In genomic region chr11:3537711-3538110, GRCm38 (mm10) we compare ENCODE assay signal across 8 mouse cellular contexts. TPM values are rescaled to one million over a fixed set of nuclear protein-coding genes. Genes with fewer than 3 reads are reported as not detected.
DNase-seq lines count a peak whose midpoint lies in the region; ATAC-seq and TF ChIP-seq lines count a peak whose summit lies in the region.

No protein-coding gene starts in this region.

- peaks cover 24% of the 10 kb centered on the region for H3K36me3 ChIP-seq in heart, embryonic 10.5 days
- peaks cover 8% of the 10 kb centered on the region for H3K36me3 ChIP-seq in embryonic facial prominence, embryonic 12.5 days
- no peaks in the 10 kb centered on the region for H3K36me3 ChIP-seq in hindbrain, postnatal 0 days (ENCODE audit: insufficient read depth, low read length)
- H3K36me3 ChIP-seq in midbrain, embryonic 15.5 days (replicated peaks), result no peaks in the 10 kb centered on the region

- no peak for DNase-seq in heart, embryonic 10.5 days (ENCODE audit: low spot score)
- DNase-seq in heart, adult 9 months (ENCODE audit: low spot score in 2 of 2), result no peak
- no peak for DNase-seq in hindbrain, postnatal 0 days (ENCODE audit: low spot score)
- DNase-seq in layer of hippocampus, adult 8-10 months (ENCODE audit: low spot score in 2 of 2), result no peak
- DNase-seq in T-cell, adult 2 months (ENCODE audit: low spot score), result no peak
- no peak for DNase-seq in MN1 (ENCODE audit: low spot score)

- H3K4me1 ChIP-seq in heart, embryonic 10.5 days, result peaks cover 44% of the 10 kb centered on the region
- H3K4me1 ChIP-seq in embryonic facial prominence, embryonic 12.5 days, result peaks cover 25% of the 10 kb centered on the region
- peaks cover 3% of the 10 kb centered on the region; the same call in 1 of the 2 replicates for H3K4me1 ChIP-seq in hindbrain, postnatal 0 days (ENCODE audit: insufficient read depth, low read length)
- peaks cover 20% of the 10 kb centered on the region; the same call in 1 of the 2 replicates for H3K4me1 ChIP-seq in midbrain, embryonic 15.5 days

- WGBS in heart, embryonic 10.5 days, result 82% methylated on average over 3 of the region's 3 CpGs
- WGBS in embryonic facial prominence, embryonic 12.5 days, result 87% methylated on average over 3 of the region's 3 CpGs
- WGBS in hindbrain, postnatal 0 days, result 91% methylated on average over 3 of the region's 3 CpGs
- WGBS in midbrain, embryonic 15.5 days, result 88% methylated on average over 3 of the region's 3 CpGs

- no peaks in the 10 kb centered on the region for H3K9me3 ChIP-seq in heart, embryonic 10.5 days
- H3K9me3 ChIP-seq in embryonic facial prominence, embryonic 12.5 days, result no peaks in the 10 kb centered on the region
- no peaks in the 10 kb centered on the region for H3K9me3 ChIP-seq in hindbrain, postnatal 0 days (ENCODE audit: low read length)
- H3K9me3 ChIP-seq in midbrain, embryonic 15.5 days, result no peaks in the 10 kb centered on the region

- no peak for TF ChIP-seq CTCF in hindbrain, postnatal 0 days (IDR thresholded peaks at IDR 0.05; ENCODE audit: low read depth)

- H3K27ac ChIP-seq in heart, embryonic 10.5 days, result peak overlapping the region; percentile 92; the same call in 1 of the 2 replicates
- H3K27ac ChIP-seq in embryonic facial prominence, embryonic 12.5 days, result no peak overlapping the region
- H3K27ac ChIP-seq in hindbrain, postnatal 0 days, result no peak overlapping the region
- no peak overlapping the region for H3K27ac ChIP-seq in midbrain, embryonic 15.5 days

- ATAC-seq in embryonic facial prominence, embryonic 12.5 days (ENCODE audit: insufficient number of reproducible peaks, insufficient read depth, low FRiP score, low TSS enrichment), result no peak
- no peak for ATAC-seq in hindbrain, postnatal 0 days
- ATAC-seq in midbrain, embryonic 15.5 days (replicated peaks), result no peak

- no peak overlapping the region for H3K9ac ChIP-seq in embryonic facial prominence, embryonic 12.5 days
- H3K9ac ChIP-seq in hindbrain, postnatal 0 days (replicated peaks; ENCODE audit: low read length), result no peak overlapping the region
- no peak overlapping the region for H3K9ac ChIP-seq in midbrain, embryonic 15.5 days

- peak overlapping the region; percentile 60 for H3K4me2 ChIP-seq in embryonic facial prominence, embryonic 12.5 days (replicated peaks)
- peak overlapping the region; percentile 97; the same call in 1 of the 2 replicates for H3K4me2 ChIP-seq in hindbrain, postnatal 0 days (ENCODE audit: low read depth, low read length)
- peak overlapping the region; percentile 69 for H3K4me2 ChIP-seq in midbrain, embryonic 15.5 days

- H3K4me3 ChIP-seq in heart, embryonic 10.5 days, result peak overlapping the region; percentile 78
- peak overlapping the region; percentile 50; the same call in 1 of the 2 replicates for H3K4me3 ChIP-seq in embryonic facial prominence, embryonic 12.5 days
- no peak overlapping the region; the same call in 1 of the 2 replicates for H3K4me3 ChIP-seq in hindbrain, postnatal 0 days (ENCODE audit: low read length)
- H3K4me3 ChIP-seq in midbrain, embryonic 15.5 days, result no peak overlapping the region

- no peaks in the 10 kb centered on the region for H3K27me3 ChIP-seq in heart, embryonic 10.5 days (ENCODE audit: insufficient read depth, poor library complexity, severe bottlenecking)
- H3K27me3 ChIP-seq in embryonic facial prominence, embryonic 12.5 days, result no peaks in the 10 kb centered on the region
- H3K27me3 ChIP-seq in hindbrain, postnatal 0 days (ENCODE audit: insufficient read depth, low read length), result no peaks in the 10 kb centered on the region
- H3K27me3 ChIP-seq in midbrain, embryonic 15.5 days (replicated peaks), result no peaks in the 10 kb centered on the region

RNA-seq across cellular contexts. Expression of gene Smtn, which starts 2.7 kb away (rescaled TPM):
- 69.5 and 91.2 TPM in 2 replicates for polyA plus RNA-seq in heart, embryonic 10.5 days (2016; fragmentation: Nextera tagmentation; extraction: Ambion mirVana)
- 51.0 and 55.7 TPM in 2 replicates for polyA plus RNA-seq in embryonic facial prominence, embryonic 12.5 days (2016; fragmentation: Nextera tagmentation; extraction: Ambion mirVana)
- 7.7 and 10.0 TPM in 2 replicates for total RNA-seq in hindbrain, postnatal 0 days (2014; rRNA removed)
- polyA plus RNA-seq in hindbrain, postnatal 0 days (2015; fragmentation: Nextera tagmentation; extraction: Ambion mirVana), result 10.7 and 12.8 TPM in 2 replicates
- polyA plus RNA-seq in midbrain, embryonic 15.5 days (2015; fragmentation: Nextera tagmentation; extraction: Ambion mirVana), result 16.0 and 17.9 TPM in 2 replicates
- total RNA-seq in layer of hippocampus, adult 8-10 months (2022), result 10 to 100 TPM in 1 of 4 experiments, 1 to 10 TPM in 3; 6.4 to 12.1 (median 8.3) TPM

RNA-seq across cellular contexts. Expression of gene Selenom, which starts 23.2 kb away (rescaled TPM):
- 66.3 and 87.5 TPM in 2 replicates for polyA plus RNA-seq in heart, embryonic 10.5 days (2016; fragmentation: Nextera tagmentation; extraction: Ambion mirVana)
- polyA plus RNA-seq in embryonic facial prominence, embryonic 12.5 days (2016; fragmentation: Nextera tagmentation; extraction: Ambion mirVana), result 102 and 110 TPM in 2 replicates
- total RNA-seq in hindbrain, postnatal 0 days (2014; rRNA removed), result 321 and 384 TPM in 2 replicates
- 359 and 389 TPM in 2 replicates for polyA plus RNA-seq in hindbrain, postnatal 0 days (2015; fragmentation: Nextera tagmentation; extraction: Ambion mirVana)
- 72.7 and 75.6 TPM in 2 replicates for polyA plus RNA-seq in midbrain, embryonic 15.5 days (2015; fragmentation: Nextera tagmentation; extraction: Ambion mirVana)
- 100 to 1,000 TPM; 161 to 198 (median 177) TPM for total RNA-seq in layer of hippocampus, adult 8-10 months (2022)

RNA-seq across cellular contexts. Expression of gene Inpp5j, which starts 33.1 kb away (rescaled TPM):
- 2.8 and 9.7 TPM in 2 replicates for polyA plus RNA-seq in heart, embryonic 10.5 days (2016; fragmentation: Nextera tagmentation; extraction: Ambion mirVana)
- polyA plus RNA-seq in embryonic facial prominence, embryonic 12.5 days (2016; fragmentation: Nextera tagmentation; extraction: Ambion mirVana), result 0.50 and 0.55 TPM in 2 replicates
- total RNA-seq in hindbrain, postnatal 0 days (2014; rRNA removed), result 9.4 and 11.7 TPM in 2 replicates
- polyA plus RNA-seq in hindbrain, postnatal 0 days (2015; fragmentation: Nextera tagmentation; extraction: Ambion mirVana), result 14.6 and 15.3 TPM in 2 replicates
- 7.5 and 7.9 TPM in 2 replicates for polyA plus RNA-seq in midbrain, embryonic 15.5 days (2015; fragmentation: Nextera tagmentation; extraction: Ambion mirVana)
- 10 to 100 TPM; 67.5 to 75.8 (median 73.6) TPM for total RNA-seq in layer of hippocampus, adult 8-10 months (2022)

RNA-seq across cellular contexts. Expression of gene Pla2g3, which starts 49.6 kb away (rescaled TPM):
- polyA plus RNA-seq in heart, embryonic 10.5 days (2016; fragmentation: Nextera tagmentation; extraction: Ambion mirVana), result 0.21 and 0.70 TPM in 2 replicates
- polyA plus RNA-seq in embryonic facial prominence, embryonic 12.5 days (2016; fragmentation: Nextera tagmentation; extraction: Ambion mirVana), result 0.36 and 0.57 TPM in 2 replicates
- total RNA-seq in hindbrain, postnatal 0 days (2014; rRNA removed), result 30.4 and 34.8 TPM in 2 replicates
- 18.5 and 21.2 TPM in 2 replicates for polyA plus RNA-seq in hindbrain, postnatal 0 days (2015; fragmentation: Nextera tagmentation; extraction: Ambion mirVana)
- 1.3 TPM in 2 replicates for polyA plus RNA-seq in midbrain, embryonic 15.5 days (2015; fragmentation: Nextera tagmentation; extraction: Ambion mirVana)
- total RNA-seq in layer of hippocampus, adult 8-10 months (2022), result 1 to 10 TPM in 3 of 4 experiments, under 1 TPM in 1; 0.99 to 1.7 (median 1.5) TPM

Comparison
In these comparisons a context has a peak if more than half of its experiments do, and no peak if none do; other contexts are left out.
1. H3K4me3 ChIP-seq: peak in heart, embryonic 10.5 days (single experiment) and embryonic facial prominence, embryonic 12.5 days (single experiment); none in hindbrain, postnatal 0 days (single experiment) and midbrain, embryonic 15.5 days (single experiment).
2. Peak in every context shown above with its lines, with median percentiles within 50 percentile points of each other: H3K4me2 ChIP-seq.